Mouse (Mus musculus): ENCODE data around the gene Hyou1. TPM values are rescaled to one million over a fixed set of nuclear protein-coding genes. Genes with fewer than 3 reads are reported as not detected.
"Not testable (repeated sequence)": the region's sequence is repeated elsewhere in the genome, so short reads cannot be mapped to it uniquely, and the experiment has no call there.

The Hyou1 gene
- polyA plus RNA-seq (2016; fragmentation: Nextera tagmentation; extraction: Ambion mirVana): 31.0 and 33.0 TPM in 2 replicates

DNA sequence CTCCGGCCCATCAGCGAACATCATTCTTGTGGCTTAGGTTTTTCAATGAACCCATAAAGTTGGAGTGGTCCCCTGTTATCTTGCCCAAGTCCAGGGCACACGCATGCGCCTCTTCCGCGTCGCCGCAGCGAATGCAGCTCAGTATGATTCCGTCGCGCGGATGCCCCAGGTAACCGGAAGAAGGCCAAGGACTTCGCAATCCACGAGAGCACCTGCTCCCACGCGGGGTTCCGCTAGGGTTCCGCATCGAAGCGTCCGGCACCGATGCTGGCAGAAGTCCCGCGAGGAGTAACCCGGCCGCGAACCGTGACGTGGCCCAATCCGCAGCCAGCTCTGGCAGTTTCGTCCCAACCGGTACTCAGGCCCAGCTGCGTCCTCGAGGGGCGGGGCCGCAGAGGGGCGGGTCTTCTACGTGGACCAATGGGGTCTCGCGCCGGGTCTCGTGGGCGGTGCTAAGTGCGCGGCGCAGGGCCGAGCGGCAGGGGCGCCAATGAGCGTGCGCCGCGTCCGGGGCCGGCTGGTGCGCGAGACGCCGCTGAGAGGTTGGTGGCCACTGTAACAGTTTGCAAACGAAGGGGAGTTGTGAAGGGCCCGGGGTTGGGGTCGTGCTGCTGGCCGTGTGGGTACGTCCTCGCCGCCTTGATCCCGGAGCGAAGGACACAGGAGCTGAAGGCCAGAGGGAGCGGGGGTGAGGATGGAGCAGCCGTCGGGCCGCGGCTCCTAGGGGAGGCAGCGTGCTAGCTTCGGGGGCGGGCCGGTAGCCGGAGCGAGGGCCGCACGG, at the start of gene Hyou1:
Hyou1 (plus strand) TSS at position 437 of the 781 bp plus-strand sequence.
- peaks cover 33% of the 10 kb centered on the region for H3K36me3 ChIP-seq
- H3K27ac ChIP-seq: peak within 1 kb of the TSS; percentile 62
- no peaks in the 10 kb centered on the region for H3K27me3 ChIP-seq (replicated peaks)

GRCm38 (mm10) chr9:44330736-44331135, 48.6 kb upstream of the Hyou1 start:
- H3K9me3 ChIP-seq: no peaks in the 10 kb centered on the region
- H3K9ac ChIP-seq: no peak overlapping the region
- peaks cover 15% of the 10 kb centered on the region for H3K4me1 ChIP-seq
- WGBS: 94% methylated on average over 6 of the region's 6 CpGs
- H3K27ac ChIP-seq: no peak overlapping the region
- no peak overlapping the region for H3K4me3 ChIP-seq
- H3K36me3 ChIP-seq: peaks cover 44% of the 10 kb centered on the region
- ATAC-seq (ENCODE audit: low FRiP score, low read depth): no peak
- no peak overlapping the region for H3K4me2 ChIP-seq (replicated peaks)
- H3K27me3 ChIP-seq (replicated peaks): no peaks in the 10 kb centered on the region

More for the DNA sequence above, at the start of gene Hyou1:
- Histone ChIP-seq H3K9me3 (no peaks in the 10 kb centered on the region), H3K4me3 (peak within 1 kb of the TSS; percentile 88), H3K4me2 (replicated peaks) (peak within 1 kb of the TSS; percentile 89), H3K4me1 (peaks cover 21% of the 10 kb centered on the region), H3K9ac (peak within 1 kb of the TSS; percentile 89)
- under 1% methylated on average over 83 of the region's 83 CpGs for WGBS
- peak; percentile 98 for ATAC-seq (ENCODE audit: low FRiP score, low read depth)

DNA sequence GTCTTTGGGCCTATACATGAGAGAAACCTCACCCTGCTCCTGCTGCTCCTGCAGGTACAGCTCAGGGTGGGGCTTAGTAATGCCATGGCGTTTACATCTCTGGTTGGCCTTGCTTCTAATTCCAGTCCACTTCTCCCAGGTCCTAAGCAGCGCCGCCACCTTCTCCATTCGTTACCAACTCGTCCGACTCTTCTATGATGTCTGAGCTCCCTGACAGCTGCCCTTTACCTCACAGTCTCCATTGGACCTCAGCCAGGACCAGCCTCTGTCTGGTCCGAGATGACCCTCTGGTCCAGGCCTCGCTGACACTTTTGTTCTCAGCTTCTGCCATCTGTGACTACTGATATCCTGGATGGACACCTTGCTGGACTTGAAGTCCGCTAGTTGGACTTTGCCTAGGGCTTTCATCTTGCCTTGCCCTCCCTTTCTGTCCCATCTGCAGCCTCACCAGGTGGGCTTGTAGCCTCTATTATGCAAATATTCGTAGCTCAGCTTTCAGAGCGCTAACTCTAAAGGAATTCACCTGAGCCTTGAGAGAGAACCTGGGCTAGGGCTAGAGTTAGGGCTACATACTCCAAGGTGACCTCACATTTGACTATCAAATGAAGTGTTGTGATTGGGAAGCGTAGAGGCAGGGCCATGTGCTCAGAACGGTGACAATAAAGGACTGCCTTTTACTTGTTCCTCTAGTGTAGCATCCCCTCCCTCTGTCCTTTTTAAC, 46.2 kb upstream of the Hyou1 start:
- no peak overlapping the region for H3K27ac ChIP-seq
- H3K9ac ChIP-seq: no peak overlapping the region
- whole genome bisulfite sequencing: 97% methylated on average over 13 of the region's 13 CpGs
- 0 out of 2 replicates have a peak overlapping the region, but pooled peaks have one; percentile 1 for H3K4me3 ChIP-seq
- no peak overlapping the region for H3K4me2 ChIP-seq (replicated peaks)
- peaks cover 44% of the 10 kb centered on the region for H3K36me3 ChIP-seq
- H3K27me3 ChIP-seq (replicated peaks): no peaks in the 10 kb centered on the region
- ATAC-seq (ENCODE audit: low FRiP score, low read depth): no peak
- no peaks in the 10 kb centered on the region for H3K9me3 ChIP-seq
- H3K4me1 ChIP-seq: peaks cover 22% of the 10 kb centered on the region

DNA sequence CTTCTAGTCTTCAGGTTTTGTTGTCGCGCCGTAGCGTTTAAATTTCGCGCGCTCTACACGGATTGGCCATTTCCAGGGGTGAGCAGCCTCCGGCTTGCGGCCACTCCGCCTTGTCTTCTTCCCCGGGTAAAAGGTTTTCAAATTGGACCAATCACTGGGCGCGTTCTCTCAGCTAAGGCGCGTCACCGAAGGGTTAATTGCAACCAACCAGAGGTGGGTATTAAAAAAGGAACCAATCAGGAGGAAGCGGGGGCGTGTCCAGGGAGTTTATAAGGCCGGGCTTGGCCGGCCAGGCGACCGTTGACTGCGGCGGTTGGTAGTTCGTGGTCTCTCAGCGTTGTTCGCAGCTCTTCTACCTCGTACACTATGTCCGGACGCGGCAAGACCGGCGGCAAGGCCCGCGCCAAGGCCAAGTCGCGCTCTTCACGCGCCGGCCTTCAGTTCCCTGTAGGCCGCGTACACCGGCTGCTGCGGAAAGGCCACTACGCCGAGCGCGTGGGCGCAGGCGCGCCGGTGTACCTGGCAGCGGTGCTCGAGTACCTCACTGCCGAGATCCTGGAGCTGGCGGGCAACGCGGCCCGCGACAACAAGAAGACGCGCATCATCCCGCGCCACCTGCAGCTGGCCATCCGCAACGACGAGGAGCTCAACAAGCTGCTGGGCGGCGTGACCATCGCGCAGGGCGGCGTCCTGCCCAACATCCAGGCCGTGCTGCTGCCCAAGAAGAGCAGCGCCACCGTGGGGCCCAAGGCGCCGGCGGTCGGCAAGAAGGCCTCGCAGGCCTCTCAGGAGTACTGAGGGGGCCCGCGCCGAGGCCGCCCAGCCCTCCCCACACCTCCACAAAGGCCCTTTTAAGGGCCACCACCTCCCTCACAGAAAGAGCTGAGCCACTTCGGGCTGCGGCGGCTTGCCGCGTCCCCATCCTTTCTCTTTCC, 44.6 kb upstream of the Hyou1 start, which contains the start of gene H2afx:
H2afx (plus strand) TSS at position 299 of the 935 bp plus-strand sequence.
- H3K9me3 ChIP-seq: no peaks in the 10 kb centered on the region
- peak within 1 kb of the TSS; percentile 89 for H3K27ac ChIP-seq
- H3K4me1 ChIP-seq: peaks cover 22% of the 10 kb centered on the region
- peak within 1 kb of the TSS; percentile 97 for H3K9ac ChIP-seq
- peak within 1 kb of the TSS; percentile 91 for H3K4me3 ChIP-seq
- no peaks in the 10 kb centered on the region for H3K27me3 ChIP-seq (replicated peaks)
- WGBS: under 1% methylated on average over 91 of the region's 91 CpGs
- ATAC-seq (ENCODE audit: low FRiP score, low read depth): peak; percentile 97
- H3K4me2 ChIP-seq (replicated peaks): peak within 1 kb of the TSS; percentile 83
- H3K36me3 ChIP-seq: peaks cover 46% of the 10 kb centered on the region

GRCm38 (mm10) chr9:44335331-44336092, 43.8 kb upstream of the Hyou1 start:
- no peaks in the 10 kb centered on the region for H3K9me3 ChIP-seq
- ATAC-seq (ENCODE audit: low FRiP score, low read depth): no peak; the same call in 1 of the 2 replicates
- H3K27me3 ChIP-seq (replicated peaks): no peaks in the 10 kb centered on the region
- H3K27ac ChIP-seq: peak overlapping the region; percentile 89
- peaks cover 38% of the 10 kb centered on the region for H3K36me3 ChIP-seq
- H3K9ac ChIP-seq: peak overlapping the region; percentile 97
- H3K4me1 ChIP-seq: peaks cover 22% of the 10 kb centered on the region
- peak overlapping the region; percentile 83 for H3K4me2 ChIP-seq (replicated peaks)
- under 1% methylated on average over 50 of the region's 50 CpGs for WGBS
- peak overlapping the region; percentile 91 for H3K4me3 ChIP-seq

DNA sequence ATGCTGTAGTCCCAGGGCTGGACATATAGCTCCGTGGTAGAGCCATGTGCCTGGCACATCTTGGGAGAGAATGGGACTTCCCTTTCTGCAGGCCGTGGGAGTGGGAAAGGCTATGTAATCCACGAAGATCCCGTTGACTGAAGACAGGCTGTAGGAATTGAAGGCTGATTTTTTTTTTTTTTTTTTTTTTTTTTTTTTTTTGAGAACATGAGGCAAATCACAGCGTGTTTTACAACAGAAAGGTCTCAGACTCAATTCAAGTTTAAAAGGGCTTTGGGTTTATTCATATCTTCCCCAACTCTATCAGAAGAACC, 43.2 kb upstream of the Hyou1 start:
- H3K36me3 ChIP-seq: peaks cover 37% of the 10 kb centered on the region
- ATAC-seq (ENCODE audit: low FRiP score, low read depth): no peak

GRCm38 (mm10) chr9:44336513-44336912, 42.8 kb upstream of the Hyou1 start:
- ATAC-seq (ENCODE audit: low FRiP score, low read depth); H3K27me3 ChIP-seq (replicated peaks); H3K9me3 ChIP-seq; H3K27ac ChIP-seq: not testable (repeated sequence)
- Histone ChIP-seq H3K4me1 (peaks cover 22% of the 10 kb centered on the region), H3K4me3 (peak overlapping the region; percentile 91), H3K4me2 (replicated peaks) (peak overlapping the region; percentile 83), H3K9ac (peak overlapping the region; percentile 47; the same call in 1 of the 2 replicates), H3K36me3 (peaks cover 39% of the 10 kb centered on the region)
- 26% methylated on average over 4 of the region's 4 CpGs for WGBS

More for the DNA sequence above, 43.2 kb upstream of the Hyou1 start:
- peak overlapping the region; percentile 91 for H3K4me3 ChIP-seq
- H3K27me3 ChIP-seq (replicated peaks): no peaks in the 10 kb centered on the region
- peak overlapping the region; percentile 97 for H3K9ac ChIP-seq
- WGBS: 2% methylated on average over 5 of the region's 5 CpGs
- H3K4me1 ChIP-seq: peaks cover 22% of the 10 kb centered on the region
- H3K27ac ChIP-seq: peak overlapping the region; percentile 89; the same call in 1 of the 2 replicates
- no peaks in the 10 kb centered on the region for H3K9me3 ChIP-seq
- H3K4me2 ChIP-seq (replicated peaks): peak overlapping the region; percentile 83

- Histone ChIP-seq H3K9me3 (no peaks in the 10 kb centered on the region), H3K4me2 (replicated peaks) (peak overlapping the region; percentile 83), H3K9ac (peak overlapping the region; percentile 47; the same call in 1 of the 2 replicates), H3K27ac (no peak overlapping the region), H3K4me1 (peaks cover 22% of the 10 kb centered on the region), H3K27me3 (replicated peaks) (no peaks in the 10 kb centered on the region), H3K4me3 (peak overlapping the region; percentile 91; the same call in 1 of the 2 replicates), H3K36me3 (peaks cover 35% of the 10 kb centered on the region)
- no peak for ATAC-seq (ENCODE audit: low FRiP score, low read depth)
- WGBS: 74% methylated on average over 3 of the region's 3 CpGs
These were observed 42.3 kb upstream of the Hyou1 start for GRCm38 (mm10) chr9:44336964-44337363.

GRCm38 (mm10) chr9:44337436-44338169, 41.7 kb upstream of the Hyou1 start:
- H3K27me3 ChIP-seq (replicated peaks): no peaks in the 10 kb centered on the region
- H3K4me3 ChIP-seq: no peak overlapping the region
- H3K9me3 ChIP-seq: no peaks in the 10 kb centered on the region
- no peak for ATAC-seq (ENCODE audit: low FRiP score, low read depth)
- WGBS: 65% methylated on average over 9 of the region's 9 CpGs
- no peak overlapping the region for H3K9ac ChIP-seq
- H3K4me1 ChIP-seq: peaks cover 23% of the 10 kb centered on the region
- peak overlapping the region; percentile 83 for H3K4me2 ChIP-seq (replicated peaks)
- peaks cover 30% of the 10 kb centered on the region for H3K36me3 ChIP-seq
- H3K27ac ChIP-seq: no peak overlapping the region

DNA sequence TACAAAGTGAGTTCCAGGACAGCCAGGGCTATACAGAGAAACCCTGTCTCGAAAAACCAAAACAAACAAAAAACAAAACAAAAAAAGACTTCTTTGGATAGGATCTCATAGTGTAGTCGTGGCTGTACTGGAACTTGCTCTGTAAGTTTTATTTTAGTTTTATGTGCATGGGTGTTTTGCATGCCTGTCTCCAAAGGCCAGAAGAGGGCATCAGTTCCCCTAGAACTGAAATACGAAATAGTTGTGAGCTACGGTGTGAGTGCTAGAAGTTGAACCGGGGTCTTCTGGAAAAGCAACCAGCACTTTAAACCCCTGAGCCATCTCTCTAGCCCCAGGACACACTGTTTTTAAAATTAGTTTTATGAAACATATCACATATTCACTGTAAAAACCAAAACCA, 40.7 kb upstream of the Hyou1 start:
- WGBS: 88% methylated on average over 5 of the region's 5 CpGs
- Histone ChIP-seq H3K4me3 (no peak overlapping the region), H3K9me3 (no peaks in the 10 kb centered on the region), H3K27me3 (replicated peaks) (no peaks in the 10 kb centered on the region), H3K27ac (no peak overlapping the region), H3K9ac (no peak overlapping the region), H3K4me1 (peaks cover 31% of the 10 kb centered on the region), H3K36me3 (peaks cover 20% of the 10 kb centered on the region), H3K4me2 (replicated peaks) (no peak overlapping the region)
- no peak for ATAC-seq (ENCODE audit: low FRiP score, low read depth)

Measured in neural tube, embryonic 12.5 days (tissue).